24 mouse cellular contexts compared by ENCODE assay signal in the genomic region with DNA sequence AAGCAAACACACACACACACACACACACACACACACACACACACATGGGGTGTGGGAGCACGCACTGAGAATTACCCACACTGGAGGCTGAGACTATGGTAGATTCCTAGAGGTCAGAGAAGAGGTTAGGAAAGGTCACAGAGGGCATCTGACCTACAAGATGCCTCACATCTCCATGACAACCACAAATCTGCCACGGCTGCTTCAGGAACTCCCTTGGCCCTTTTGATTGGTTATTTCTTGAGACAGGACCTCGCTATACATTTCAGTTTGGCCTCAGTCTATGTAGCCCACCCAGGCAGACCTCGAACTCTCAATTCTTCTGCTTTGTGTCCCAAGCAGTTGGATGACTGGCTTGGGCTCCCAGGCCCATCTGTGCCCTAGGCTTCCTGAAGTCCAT. TPM values are rescaled to one million over a fixed set of nuclear protein-coding genes. Genes with fewer than 3 reads are reported as not detected.
"Had no signal": no experiment of that assay in that cellular context is flagged by ENCODE, and none has a peak within 500 bp of the region (broad histone marks: within the 10 kb centered on the region; RNA-seq: fewer than 3 reads in every experiment).

No protein-coding gene starts in this region.

- H3K27ac ChIP-seq: gastrocnemius, adult 2 months; heart, embryonic 10.5 days; hindbrain, embryonic 13.5 days; intestine, embryonic 15.5 days; layer of hippocampus, adult 2 months; limb, embryonic 10.5 days; limb, embryonic 12.5 days; liver, embryonic 13.5 days had no signal

- H3K4me1 ChIP-seq: limb, embryonic 12.5 days had no signal

- ATAC-seq: hindbrain, embryonic 16.5 days; inflammation-experienced regulatory T-cells, adult 6 months; intestine, embryonic 15.5 days; intestine, postnatal 0 days had no signal

- H3K4me3 ChIP-seq: gastrocnemius, adult 2 months; heart, embryonic 10.5 days; heart, embryonic 12.5 days; hindbrain, embryonic 13.5 days; intestine, embryonic 15.5 days; layer of hippocampus, adult 2 months; limb, embryonic 10.5 days; limb, embryonic 12.5 days; liver, embryonic 13.5 days had no signal

- DNase-seq: gastrocnemius, adult 2 months; gastrocnemius, postnatal 10 days; gastrocnemius, postnatal 25 days; heart, adult 18-20 months; heart, postnatal 10 days; heart, postnatal 4 days; kidney, adult 18-20 months; kidney, adult 8-10 months; kidney, postnatal 10 days; kidney, postnatal 25 days; kidney, postnatal 4 days; liver; liver, embryonic 13.5 days had no signal

- H3K9me3 ChIP-seq: heart, embryonic 10.5 days; heart, embryonic 12.5 days; hindbrain, embryonic 13.5 days; intestine, embryonic 15.5 days; limb, embryonic 10.5 days; limb, embryonic 12.5 days; liver, embryonic 13.5 days had no signal

- H3K9ac ChIP-seq: heart, embryonic 12.5 days; hindbrain, embryonic 13.5 days; intestine, embryonic 15.5 days; limb, embryonic 12.5 days; liver, embryonic 13.5 days had no signal

- H3K4me2 ChIP-seq: heart, embryonic 12.5 days; intestine, embryonic 15.5 days; liver, embryonic 11.5 days; liver, embryonic 13.5 days had no signal

- H3K36me3 ChIP-seq: heart, embryonic 10.5 days; heart, embryonic 12.5 days; hindbrain, embryonic 13.5 days; intestine, embryonic 15.5 days; limb, embryonic 10.5 days; limb, embryonic 12.5 days; liver, embryonic 13.5 days had no signal

RNA-seq across cellular contexts. Expression of gene Klrg2, which starts 24.6 kb away (rescaled TPM):
- polyA plus RNA-seq: inflammation-experienced regulatory T-cells, adult 6 months; liver, embryonic 13.5 days had no signal
